Mouse (Mus musculus): ENCODE measurements around the gene Cds2.

- TF ChIP-seq CTCF (IDR thresholded peaks at IDR 0.05; ENCODE audit: extremely low read depth, insufficient read length, insufficient replicate concordance, low read depth, low read length) (no peak), POLR2A (IDR thresholded peaks at IDR 0.05; ENCODE audit: low read depth, low read length) (no peak)
These were observed 21.7 kb downstream of the Cds2 start for GRCm38 (mm10) chr2:132284492-132285139.
